Mouse (Mus musculus) lung, adult 2 months (tissue): ENCODE results near the gene Srd5a3.

ENCODE experiments used
- CTCF ChIP-seq: fragments of 200-500 bp; IDR thresholded peaks from 2 replicates; pipeline ENCODE4 v1.5.1; 2011; ENCODE audit warnings: mild to moderate bottlenecking, low read length, control low read depth; ENCODE audit not compliant: insufficient read depth
- POLR2A ChIP-seq: fragments of 200-500 bp; IDR thresholded peaks from 2 replicates; pipeline ENCODE4 v1.6.1; 2011; ENCODE audit warnings: low read depth, mild to moderate bottlenecking, control low read depth, low read length, borderline replicate concordance; ENCODE audit errors: extremely low read depth

DNA sequence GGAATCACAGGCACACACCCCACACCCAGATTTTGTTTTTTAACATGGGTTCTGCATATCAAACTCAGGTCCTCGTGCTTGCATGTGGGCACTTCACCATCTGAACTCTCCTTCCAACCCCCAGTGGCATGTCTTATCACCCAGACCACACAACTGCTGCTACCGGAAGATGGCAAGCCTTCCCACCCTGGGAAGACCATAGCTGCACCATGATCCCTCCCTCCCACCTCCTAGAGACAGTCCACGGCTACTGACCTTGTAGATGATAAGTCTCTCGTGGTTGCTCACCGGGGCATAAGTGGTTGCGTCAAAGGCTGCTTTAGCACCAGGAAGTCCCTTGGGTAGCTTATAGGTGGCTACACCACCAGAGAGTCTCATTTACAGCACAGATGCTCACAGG lies 21.4 kb downstream of the Srd5a3 start:
- TF ChIP-seq CTCF (no peak), POLR2A (no peak)
